Mouse (Mus musculus): ENCODE measurements around the gene Uqcc3. TPM values are rescaled to one million over a fixed set of nuclear protein-coding genes. Genes with fewer than 3 reads are reported as not detected.
"Not testable (repeated sequence)": the region's sequence is repeated elsewhere in the genome, so short reads cannot be mapped to it uniquely, and the experiment has no call there.

Uqcc3 gene
- polyA plus RNA-seq, 1 experiment from 2014 or later, result 73.5 TPM

DNA sequence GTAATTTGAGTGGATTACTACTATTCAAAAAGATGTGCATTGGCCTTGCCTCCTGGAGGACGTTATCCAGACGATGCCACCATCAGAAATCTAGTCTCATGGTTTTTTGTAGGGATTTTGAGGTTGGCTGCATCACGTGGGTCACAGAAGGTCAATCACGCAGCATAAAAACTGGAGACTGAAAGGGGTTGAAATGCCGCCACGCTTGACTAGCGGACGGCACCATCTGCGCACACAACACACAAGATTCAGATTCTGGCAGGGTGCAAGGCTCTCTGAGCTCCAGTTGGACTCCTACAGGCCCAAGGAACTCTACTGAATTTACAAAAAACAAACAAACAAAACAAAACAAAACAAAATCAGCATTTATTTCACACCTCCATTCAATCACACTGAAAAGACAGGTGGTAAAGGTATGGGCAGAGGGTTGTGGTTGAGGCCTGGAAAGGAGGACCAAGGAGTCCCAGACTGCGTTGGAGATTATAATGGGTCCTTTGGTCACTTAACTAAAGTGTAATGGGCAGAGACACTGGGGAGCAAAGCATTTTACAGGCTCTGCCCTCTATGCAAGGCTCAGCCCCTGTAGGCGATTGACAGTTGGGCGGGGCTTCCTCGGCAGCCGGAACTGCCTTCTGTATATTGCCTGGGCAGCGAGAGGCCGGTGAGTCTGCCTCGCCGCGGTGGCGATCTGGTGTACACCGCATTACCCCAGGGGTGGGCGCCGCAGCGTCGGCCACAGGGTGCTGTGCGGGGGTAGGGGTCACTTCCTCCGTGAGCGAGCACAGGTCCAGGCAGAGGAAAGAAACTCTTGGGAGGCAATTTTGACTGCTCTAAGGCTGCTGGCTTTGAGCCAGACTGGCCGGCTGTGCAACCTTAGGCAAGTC lies 40.6 kb downstream of the Uqcc3 start:
- H3K27me3 ChIP-seq, result no peaks in the 10 kb centered on the region
- H3K36me3 ChIP-seq, result peaks cover 35% of the 10 kb centered on the region
- H3K27ac ChIP-seq (replicated peaks), result peak overlapping the region; percentile 99
- H3K4me3 ChIP-seq, result peak overlapping the region; percentile 70
- ATAC-seq (ENCODE audit: low read depth), result no peak
- H3K9me3 ChIP-seq, result no peaks in the 10 kb centered on the region
- peaks cover 51% of the 10 kb centered on the region for H3K4me1 ChIP-seq (replicated peaks)
- peak overlapping the region; percentile 77 for H3K4me2 ChIP-seq
- H3K9ac ChIP-seq, result peak overlapping the region; percentile 93
- WGBS, result 13% methylated on average over 29 of the region's 29 CpGs

- H3K9me3 ChIP-seq, result no peaks in the 10 kb centered on the region
- 37% methylated on average over 11 of the region's 11 CpGs for WGBS
- peak; percentile 90 for ATAC-seq (ENCODE audit: low read depth)
Observed at GRCm38 (mm10) chr19:8839103-8839907, 41.4 kb downstream of the Uqcc3 start, which contains the start of gene Gng3. Gng3 (minus strand) TSS chr19:8839194.

GRCm38 (mm10) chr19:8838041-8838730 lies 42.5 kb downstream of the Uqcc3 start:
- Histone ChIP-seq H3K4me3 (peak overlapping the region; percentile 70), H3K9me3 (no peaks in the 10 kb centered on the region)
- WGBS, result 16% methylated on average over 15 of the region's 15 CpGs

More at GRCm38 (mm10) chr19:8839103-8839907, 41.4 kb downstream of the Uqcc3 start, which contains the start of gene Gng3:
- H3K4me3 ChIP-seq, result peak within 1 kb of the TSS; percentile 70
- peaks cover 51% of the 10 kb centered on the region for H3K4me1 ChIP-seq (replicated peaks)
- H3K9ac ChIP-seq, result peak within 1 kb of the TSS; percentile 93
- peak within 1 kb of the TSS; percentile 77 for H3K4me2 ChIP-seq
- H3K27ac ChIP-seq (replicated peaks), result peak within 1 kb of the TSS; percentile 99
- peaks cover 40% of the 10 kb centered on the region for H3K36me3 ChIP-seq
- no peaks in the 10 kb centered on the region for H3K27me3 ChIP-seq

GRCm38 (mm10) chr19:8837251-8837791 lies 43.4 kb downstream of the Uqcc3 start, which contains the start of gene Bscl2:
Bscl2 (plus strand) TSS chr19:8837467.
- Histone ChIP-seq H3K27me3 (no peaks in the 10 kb centered on the region), H3K4me1 (replicated peaks) (peaks cover 51% of the 10 kb centered on the region), H3K4me2 (peak within 1 kb of the TSS; percentile 77), H3K9me3 (no peaks in the 10 kb centered on the region), H3K9ac (peak within 1 kb of the TSS; percentile 93), H3K4me3 (peak within 1 kb of the TSS; percentile 70), H3K36me3 (peaks cover 45% of the 10 kb centered on the region), H3K27ac (replicated peaks) (peak within 1 kb of the TSS; percentile 99)
- under 1% methylated on average over 38 of the region's 38 CpGs for WGBS
- peak; percentile 71 for ATAC-seq (ENCODE audit: low read depth)

More at GRCm38 (mm10) chr19:8838041-8838730, 42.5 kb downstream of the Uqcc3 start:
- Histone ChIP-seq H3K4me2 (peak overlapping the region; percentile 77), H3K9ac (peak overlapping the region; percentile 93), H3K27ac (replicated peaks) (peak overlapping the region; percentile 99), H3K4me1 (replicated peaks) (peaks cover 51% of the 10 kb centered on the region), H3K36me3 (peaks cover 44% of the 10 kb centered on the region), H3K27me3 (no peaks in the 10 kb centered on the region)
- ATAC-seq (ENCODE audit: low read depth), result peak; percentile 26

GRCm38 (mm10) chr19:8836327-8836726 lies 44.4 kb downstream of the Uqcc3 start:
- H3K27me3 ChIP-seq; H3K9me3 ChIP-seq; ATAC-seq (ENCODE audit: low read depth); H3K9ac ChIP-seq: not testable (repeated sequence)
- H3K4me3 ChIP-seq, result peak overlapping the region; percentile 70
- 98% methylated on average over 10 of the region's 10 CpGs for WGBS
- H3K36me3 ChIP-seq, result peaks cover 53% of the 10 kb centered on the region
- peak overlapping the region; percentile 77 for H3K4me2 ChIP-seq
- H3K4me1 ChIP-seq (replicated peaks), result peaks cover 44% of the 10 kb centered on the region
- peak overlapping the region; percentile 99 for H3K27ac ChIP-seq (replicated peaks)

GRCm38 (mm10) chr19:8832971-8833370 lies 47.8 kb downstream of the Uqcc3 start:
- Histone ChIP-seq H3K4me3 (no peak overlapping the region), H3K4me1 (replicated peaks) (peaks cover 13% of the 10 kb centered on the region), H3K27me3 (no peaks in the 10 kb centered on the region), H3K9me3 (no peaks in the 10 kb centered on the region), H3K27ac (replicated peaks) (no peak overlapping the region), H3K36me3 (peaks cover 83% of the 10 kb centered on the region), H3K9ac (no peak overlapping the region), H3K4me2 (no peak overlapping the region)
- WGBS, result 92% methylated on average over 4 of the region's 4 CpGs
- no peak for ATAC-seq (ENCODE audit: low read depth)

- H3K36me3 ChIP-seq, result peaks cover 99% of the 10 kb centered on the region
- no peak overlapping the region for H3K4me2 ChIP-seq
- no peak for ATAC-seq (ENCODE audit: low read depth)
- 79% methylated on average over 11 of the region's 11 CpGs for WGBS
- H3K4me3 ChIP-seq, result no peak overlapping the region
- H3K4me1 ChIP-seq (replicated peaks), result peaks cover 3% of the 10 kb centered on the region
- H3K27me3 ChIP-seq, result no peaks in the 10 kb centered on the region
- H3K9me3 ChIP-seq, result no peaks in the 10 kb centered on the region
- H3K27ac ChIP-seq (replicated peaks), result no peak overlapping the region
- H3K9ac ChIP-seq, result no peak overlapping the region
Observed at GRCm38 (mm10) chr19:8831262-8831661, 49.5 kb downstream of the Uqcc3 start.

- 94% methylated on average over 8 of the region's 8 CpGs for WGBS
Observed at GRCm38 (mm10) chr19:8830664-8831063, 50.1 kb downstream of the Uqcc3 start.

More at GRCm38 (mm10) chr19:8830664-8831063, 50.1 kb downstream of the Uqcc3 start:
- Histone ChIP-seq H3K4me3 (no peak overlapping the region), H3K9ac (no peak overlapping the region), H3K36me3 (peaks cover 100% of the 10 kb centered on the region), H3K27me3 (no peaks in the 10 kb centered on the region), H3K4me2 (no peak overlapping the region), H3K27ac (replicated peaks) (no peak overlapping the region), H3K9me3 (no peaks in the 10 kb centered on the region), H3K4me1 (replicated peaks) (no peaks in the 10 kb centered on the region)
- ATAC-seq (ENCODE audit: low read depth), result no peak

Small RNA genes lying within 50 kb of the gene (microRNA-seq; reads per million reads assigned to microRNA genes)
- gene Mir5136, result not detected

Other genes with a start within 250 kb of the Uqcc3 start
- 0.18 and 0.32 TPM in 2 replicates for gene Chrm1, start 217.1 kb downstream of the Uqcc3 start, polyA plus RNA-seq (2015; fragmentation: Nextera tagmentation; extraction: Ambion mirVana)
- gene Slc3a2, start 157.6 kb downstream of the Uqcc3 start, polyA plus RNA-seq (2015; fragmentation: Nextera tagmentation; extraction: Ambion mirVana), result 149 and 155 TPM in 2 replicates
- 84.4 and 87.8 TPM in 2 replicates for gene Wdr74, start 145.1 kb downstream of the Uqcc3 start, polyA plus RNA-seq (2015; fragmentation: Nextera tagmentation; extraction: Ambion mirVana)
- 1.6 and 2.4 TPM in 2 replicates for gene 1700092M07Rik, start 140.2 kb downstream of the Uqcc3 start, polyA plus RNA-seq (2015; fragmentation: Nextera tagmentation; extraction: Ambion mirVana)
- 124 and 127 TPM in 2 replicates for gene Stx5a, start 139.5 kb downstream of the Uqcc3 start, polyA plus RNA-seq (2015; fragmentation: Nextera tagmentation; extraction: Ambion mirVana)
- gene Nxf1, start 123.8 kb downstream of the Uqcc3 start, polyA plus RNA-seq (2015; fragmentation: Nextera tagmentation; extraction: Ambion mirVana), result 161 and 192 TPM in 2 replicates
- 219 and 253 TPM in 2 replicates for gene Tmem223, start 109.9 kb downstream of the Uqcc3 start, polyA plus RNA-seq (2015; fragmentation: Nextera tagmentation; extraction: Ambion mirVana)
- gene Tmem179b, start 106.5 kb downstream of the Uqcc3 start, polyA plus RNA-seq (2015; fragmentation: Nextera tagmentation; extraction: Ambion mirVana), result 39.3 and 41.9 TPM in 2 replicates
- gene Taf6l, start 94.5 kb downstream of the Uqcc3 start, polyA plus RNA-seq (2015; fragmentation: Nextera tagmentation; extraction: Ambion mirVana), result 22.9 and 25.9 TPM in 2 replicates
- gene Polr2g, start 82.3 kb downstream of the Uqcc3 start, polyA plus RNA-seq (2015; fragmentation: Nextera tagmentation; extraction: Ambion mirVana), result 167 and 168 TPM in 2 replicates
- gene Zbtb3, start 78.4 kb downstream of the Uqcc3 start, polyA plus RNA-seq (2015; fragmentation: Nextera tagmentation; extraction: Ambion mirVana), result 8.2 and 8.6 TPM in 2 replicates
- gene Ttc9c, start 61.6 kb downstream of the Uqcc3 start, polyA plus RNA-seq (2015; fragmentation: Nextera tagmentation; extraction: Ambion mirVana), result 47.6 and 59.0 TPM in 2 replicates
- gene Hnrnpul2, start 60.9 kb downstream of the Uqcc3 start, polyA plus RNA-seq (2015; fragmentation: Nextera tagmentation; extraction: Ambion mirVana), result 5.3 and 6.0 TPM in 2 replicates
- not detected in 2 replicates for gene AC129217.1, start 51.1 kb downstream of the Uqcc3 start, polyA plus RNA-seq (2015; fragmentation: Nextera tagmentation; extraction: Ambion mirVana)
- gene Bscl2, start 43.5 kb downstream of the Uqcc3 start, polyA plus RNA-seq (2015; fragmentation: Nextera tagmentation; extraction: Ambion mirVana), result 82.5 and 84.2 TPM in 2 replicates
- gene Gng3, start 41.7 kb downstream of the Uqcc3 start, polyA plus RNA-seq (2015; fragmentation: Nextera tagmentation; extraction: Ambion mirVana), result 335 and 393 TPM in 2 replicates
- gene Lrrn4cl, start 30.2 kb downstream of the Uqcc3 start, polyA plus RNA-seq (2015; fragmentation: Nextera tagmentation; extraction: Ambion mirVana), result 0.96 and 1.4 TPM in 2 replicates
- gene Ubxn1, start 9.4 kb downstream of the Uqcc3 start, polyA plus RNA-seq (2015; fragmentation: Nextera tagmentation; extraction: Ambion mirVana), result 166 and 171 TPM in 2 replicates
- 41.1 and 56.4 TPM in 2 replicates for gene Lbhd1, start 2.8 kb upstream of the Uqcc3 start, polyA plus RNA-seq (2015; fragmentation: Nextera tagmentation; extraction: Ambion mirVana)
- not detected in 2 replicates for gene Gm49403, start 3.0 kb upstream of the Uqcc3 start, polyA plus RNA-seq (2015; fragmentation: Nextera tagmentation; extraction: Ambion mirVana)
- gene 1810009A15Rik, start 7.9 kb upstream of the Uqcc3 start, polyA plus RNA-seq (2015; fragmentation: Nextera tagmentation; extraction: Ambion mirVana), result 55.6 and 58.8 TPM in 2 replicates
- gene Gm49416, start 8.0 kb upstream of the Uqcc3 start, polyA plus RNA-seq (2015; fragmentation: Nextera tagmentation; extraction: Ambion mirVana), result 0.27 TPM in 1 of 2 replicates, not detected in the other
- 31.7 and 36.2 TPM in 2 replicates for gene Ints5, start 12.1 kb upstream of the Uqcc3 start, polyA plus RNA-seq (2015; fragmentation: Nextera tagmentation; extraction: Ambion mirVana)
- gene Ganab, start 17.1 kb upstream of the Uqcc3 start, polyA plus RNA-seq (2015; fragmentation: Nextera tagmentation; extraction: Ambion mirVana), result 89.4 and 101 TPM in 2 replicates
- 86.9 and 88.7 TPM in 2 replicates for gene B3gat3, start 39.5 kb upstream of the Uqcc3 start, polyA plus RNA-seq (2015; fragmentation: Nextera tagmentation; extraction: Ambion mirVana)
- 1.6 and 2.8 TPM in 2 replicates for gene Rom1, start 48.4 kb upstream of the Uqcc3 start, polyA plus RNA-seq (2015; fragmentation: Nextera tagmentation; extraction: Ambion mirVana)
- 11.8 and 12.2 TPM in 2 replicates for gene Eml3, start 48.6 kb upstream of the Uqcc3 start, polyA plus RNA-seq (2015; fragmentation: Nextera tagmentation; extraction: Ambion mirVana)
- 126 and 141 TPM in 2 replicates for gene Mta2, start 61.0 kb upstream of the Uqcc3 start, polyA plus RNA-seq (2015; fragmentation: Nextera tagmentation; extraction: Ambion mirVana)
- gene Tut1, start 72.9 kb upstream of the Uqcc3 start, polyA plus RNA-seq (2015; fragmentation: Nextera tagmentation; extraction: Ambion mirVana), result 29.2 and 30.1 TPM in 2 replicates
- 323 and 328 TPM in 2 replicates for gene Eef1g, start 86.1 kb upstream of the Uqcc3 start, polyA plus RNA-seq (2015; fragmentation: Nextera tagmentation; extraction: Ambion mirVana)
- gene Ahnak, start 108.4 kb upstream of the Uqcc3 start, polyA plus RNA-seq (2015; fragmentation: Nextera tagmentation; extraction: Ambion mirVana), result 4.8 and 4.9 TPM in 2 replicates
- not detected in 2 replicates for gene Scgb1a1, start 207.0 kb upstream of the Uqcc3 start, polyA plus RNA-seq (2015; fragmentation: Nextera tagmentation; extraction: Ambion mirVana)